ENCODE assay signal across 8 mouse cellular contexts in the genomic region with DNA sequence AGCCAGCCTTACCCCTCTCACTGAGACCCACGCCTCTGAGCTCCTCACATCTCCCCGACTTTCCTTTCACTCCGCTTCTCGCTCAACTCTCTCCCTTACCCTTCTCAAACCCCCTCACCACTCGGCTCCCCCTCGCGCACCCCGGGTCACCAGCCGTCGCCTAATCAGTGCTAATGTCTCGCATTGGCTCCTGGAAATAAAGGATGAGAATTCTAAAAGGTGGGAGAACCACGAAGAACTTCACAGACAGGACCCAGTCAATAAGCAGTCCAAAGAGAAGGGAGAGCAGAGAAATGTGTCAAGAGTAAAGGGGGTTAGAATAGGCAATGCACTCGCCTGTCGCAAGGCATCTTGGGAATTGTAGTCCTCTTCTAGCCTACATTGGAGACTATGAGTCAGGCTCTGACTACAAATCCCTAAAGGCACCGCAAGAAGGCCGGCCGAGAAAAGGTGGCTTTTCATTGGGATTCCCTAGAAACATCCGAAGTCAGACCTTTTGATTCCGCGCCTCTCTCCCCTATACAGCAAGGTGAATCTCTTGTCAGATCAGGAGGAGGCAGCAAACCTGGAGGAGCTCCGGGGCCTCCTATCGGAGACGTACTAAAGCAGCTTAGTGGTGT. TPM values are rescaled to one million over a fixed set of nuclear protein-coding genes. Genes with fewer than 3 reads are reported as not detected.
DNase-seq lines count a peak whose midpoint lies in the region; TF ChIP-seq lines count a peak whose summit lies in the region.

Gtf2h4 (minus strand) TSS at position 324 of the 620 bp plus-strand sequence.

- peak within 1 kb of the TSS; percentile 77 for H3K4me3 ChIP-seq in cortical plate, adult 2 months (ENCODE audit: insufficient read depth, low read length)
- H3K4me3 ChIP-seq in megakaryocyte, embryonic 14.5 days (replicated peaks) = peak within 1 kb of the TSS; percentile 95

- peak; percentile 56; the same call in 1 of the 2 replicates for TF ChIP-seq POLR2A in cortical plate, adult 2 months (IDR thresholded peaks at IDR 0.05; ENCODE audit: extremely low read depth, insufficient read depth, low read length)

- H3K27me3 ChIP-seq in megakaryocyte, embryonic 14.5 days (replicated peaks) = peaks cover 5% of the 10 kb centered on the region

- DNase-seq in adipocyte (ENCODE audit: low spot score) = peak; percentile 98
- DNase-seq in gastrocnemius, adult 8-10 months (ENCODE audit: low spot score in 2 of 2) = peak; percentile 81 to 86
- peak; percentile 88 for DNase-seq in hindlimb bud, embryonic 11.5 days (ENCODE audit: extremely low spot score, low read depth, low spot score)
- DNase-seq in left cerebral cortex, adult 8-10 months (ENCODE audit: low spot score in 2 of 2) = peak; percentile 68 to 92
- DNase-seq in right cerebral cortex, postnatal 10 days (ENCODE audit: low spot score in 2 of 2) = peak; percentile 95 to 97
- DNase-seq in urinary bladder, postnatal 4 days (ENCODE audit: low spot score in 2 of 2) = peak; percentile 78 to 82

- no peaks in the 10 kb centered on the region; the same call in 1 of the 2 replicates for H3K4me1 ChIP-seq in cortical plate, adult 2 months (ENCODE audit: control insufficient read depth, insufficient read depth, low read length)
- H3K4me1 ChIP-seq in megakaryocyte, embryonic 14.5 days = peaks cover 11% of the 10 kb centered on the region

- H3K27ac ChIP-seq in cortical plate, adult 2 months (ENCODE audit: insufficient read depth, low read length) = no peak within 1 kb of the TSS

- peaks cover 26% of the 10 kb centered on the region for H3K36me3 ChIP-seq in megakaryocyte, embryonic 14.5 days (replicated peaks; ENCODE audit: low read length)

- no peaks in the 10 kb centered on the region for H3K9me3 ChIP-seq in megakaryocyte, embryonic 14.5 days

- no peak for TF ChIP-seq CTCF in cortical plate, adult 2 months (IDR thresholded peaks at IDR 0.05; ENCODE audit: extremely low read depth, insufficient read depth, low read length)

RNA-seq across cellular contexts. Expression of gene Gtf2h4, which starts in this region (rescaled TPM):
- 29.8 and 32.9 TPM in 2 replicates for polyA plus RNA-seq in cortical plate, adult 2 months (2012; rRNA removed)
- total RNA-seq in gastrocnemius, adult 8-10 months (2022) = 10 to 100 TPM; 16.0 to 21.6 (median 17.9) TPM
- total RNA-seq in left cerebral cortex, adult 8-10 months (2022) = 10 to 100 TPM; 27.6 to 36.9 (median 31.2) TPM
- 7.8 and 10.8 TPM in 2 replicates for polyA plus RNA-seq in megakaryocyte, embryonic 14.5 days (2012; ENCODE audit: insufficient read depth, low replicate concordance)
